In genomic region chr11:90029354-90029753, GRCm38 (mm10) we compare ENCODE assay signal across 9 mouse cellular contexts. TPM values are rescaled to one million over a fixed set of nuclear protein-coding genes. Genes with fewer than 3 reads are reported as not detected.
A peak's percentile ranks its signal among the peaks of the same experiment; 100 is the strongest.
DNase-seq lines count a peak whose midpoint lies in the region; ATAC-seq and TF ChIP-seq lines count a peak whose summit lies in the region.
"Had no signal": no experiment of that assay in that cellular context is flagged by ENCODE, and none has a peak within 500 bp of the region (broad histone marks: within the 10 kb centered on the region; RNA-seq: fewer than 3 reads in every experiment).

No protein-coding gene starts in this region.

- H3K4me2 ChIP-seq in intestine, embryonic 14.5 days (ENCODE audit: low read length) = peak overlapping the region; percentile 54
- 0 out of 2 replicates have a peak overlapping the region, but pooled peaks have one; percentile 32 for H3K4me2 ChIP-seq in liver, embryonic 12.5 days
- peak overlapping the region; percentile 51 for H3K4me2 ChIP-seq in neural tube, embryonic 13.5 days

- no peaks in the 10 kb centered on the region for H3K36me3 ChIP-seq in intestine, embryonic 14.5 days (ENCODE audit: control insufficient read depth, insufficient read depth, low read length)
- H3K36me3 ChIP-seq in liver, embryonic 12.5 days = no peaks in the 10 kb centered on the region
- no peaks in the 10 kb centered on the region for H3K36me3 ChIP-seq in neural tube, embryonic 13.5 days
- H3K36me3 ChIP-seq: G1E had no signal

- no peak for ATAC-seq in intestine, embryonic 14.5 days (replicated peaks; ENCODE audit: low FRiP score, low TSS enrichment, low read depth)
- ATAC-seq in liver, embryonic 12.5 days = no peak
- ATAC-seq in neural tube, embryonic 13.5 days (ENCODE audit: low read depth) = no peak

- H3K4me1 ChIP-seq in intestine, embryonic 14.5 days (replicated peaks; ENCODE audit: control insufficient read depth, insufficient read depth, low read length) = peaks cover 14% of the 10 kb centered on the region; the same call in 1 of the 2 replicates
- no peaks in the 10 kb centered on the region for H3K4me1 ChIP-seq in liver, embryonic 12.5 days
- H3K4me1 ChIP-seq in neural tube, embryonic 13.5 days (replicated peaks) = peaks cover 40% of the 10 kb centered on the region

- 39% methylated on average over 10 of the region's 10 CpGs for whole genome bisulfite sequencing in intestine, embryonic 14.5 days
- 32% methylated on average over 10 of the region's 10 CpGs for WGBS in liver, embryonic 12.5 days (ENCODE audit: insufficient replicate concordance)
- WGBS in neural tube, embryonic 13.5 days = 38% methylated on average over 10 of the region's 10 CpGs

- no peak overlapping the region for H3K9ac ChIP-seq in intestine, embryonic 14.5 days (ENCODE audit: low read length)
- H3K9ac ChIP-seq in liver, embryonic 12.5 days = no peak overlapping the region
- H3K9ac ChIP-seq in neural tube, embryonic 13.5 days = no peak overlapping the region

- 0 out of 2 replicates have a peak, but pooled peaks cover 3% of the 10 kb centered on the region for H3K27me3 ChIP-seq in intestine, embryonic 14.5 days (replicated peaks; ENCODE audit: control insufficient read depth, insufficient read depth, low read length)
- H3K27me3 ChIP-seq in liver, embryonic 12.5 days (replicated peaks) = peaks cover 44% of the 10 kb centered on the region
- H3K27me3 ChIP-seq in neural tube, embryonic 13.5 days = peaks cover 40% of the 10 kb centered on the region

- H3K4me3 ChIP-seq in layer of hippocampus, adult 2 months = peak overlapping the region; percentile 37
- H3K4me3 ChIP-seq in intestine, embryonic 14.5 days (ENCODE audit: low read depth, low read length) = no peak overlapping the region; the same call in 1 of the 2 replicates
- H3K4me3 ChIP-seq in liver, embryonic 12.5 days = peak overlapping the region; percentile 5; the same call in 1 of the 2 replicates
- no peak overlapping the region; the same call in 1 of the 2 replicates for H3K4me3 ChIP-seq in neural tube, embryonic 13.5 days

- no peak for TF ChIP-seq CTCF in layer of hippocampus, adult 2 months (conservative IDR thresholded peaks at IDR 0.05)

- 0 out of 2 replicates have a peak overlapping the region, but pooled peaks have one; percentile 9 for H3K27ac ChIP-seq in layer of hippocampus, adult 2 months
- H3K27ac ChIP-seq in intestine, embryonic 14.5 days (ENCODE audit: low read depth) = no peak overlapping the region
- no peak overlapping the region for H3K27ac ChIP-seq in liver, embryonic 12.5 days
- no peak overlapping the region for H3K27ac ChIP-seq in neural tube, embryonic 13.5 days (replicated peaks)

- H3K9me3 ChIP-seq in intestine, embryonic 14.5 days (ENCODE audit: control insufficient read depth, low read length) = no peaks in the 10 kb centered on the region
- H3K9me3 ChIP-seq in liver, embryonic 12.5 days (replicated peaks) = no peaks in the 10 kb centered on the region
- no peaks in the 10 kb centered on the region for H3K9me3 ChIP-seq in neural tube, embryonic 13.5 days

- intact Hi-C loops in gastrocnemius, postnatal 36 days (cut with DNase I) = no loop called here

- DNase-seq in layer of hippocampus, adult 2 months (ENCODE audit: low spot score in 2 of 2) = peak in 1 of 2 experiments; percentile 17
- no peak for DNase-seq in layer of hippocampus, postnatal 36 days
- peak; percentile 74 for DNase-seq in adrenal gland, postnatal 10 days
- DNase-seq in gastrocnemius, postnatal 36 days = peak; percentile 56 to 66
- DNase-seq in intestine, embryonic 14.5 days (ENCODE audit: low spot score) = peak; percentile 54
- DNase-seq in embryo, embryonic 9.5 days (ENCODE audit: extremely low spot score) = no peak

RNA-seq across cellular contexts. Expression of gene Tmem100, which starts 0.8 kb away (rescaled TPM):
- 10 to 100 TPM; 13.7 to 16.7 TPM for total RNA-seq in layer of hippocampus, adult 2 months (2021)
- 10 to 100 TPM; 15.3 to 18.5 TPM for total RNA-seq in layer of hippocampus, postnatal 36 days (2021)
- 1 to 10 TPM; 7.8 to 9.5 TPM for total RNA-seq in adrenal gland, postnatal 10 days (2021)
- total RNA-seq in gastrocnemius, postnatal 36 days (2021) = 10 to 100 TPM; 11.9 to 12.0 TPM
- 17.3 and 19.2 TPM in 2 replicates for polyA plus RNA-seq in intestine, embryonic 14.5 days (2014; fragmentation: Nextera tagmentation; extraction: Ambion mirVana)
- 0.43 and 0.55 TPM in 2 replicates for polyA plus RNA-seq in liver, embryonic 12.5 days (2016; fragmentation: Nextera tagmentation; extraction: Ambion mirVana)
- polyA plus RNA-seq in neural tube, embryonic 13.5 days (2015; fragmentation: Nextera tagmentation; extraction: Ambion mirVana) = 14.2 and 18.2 TPM in 2 replicates

RNA-seq across cellular contexts. Expression of gene Pctp, which starts 26.7 kb away (rescaled TPM):
- total RNA-seq in layer of hippocampus, adult 2 months (2021) = 1 to 10 TPM in 1 of 2 experiments, under 1 TPM in 1; 0.88 to 1.2 TPM
- total RNA-seq in layer of hippocampus, postnatal 36 days (2021) = under 1 TPM; 0.68 to 0.77 TPM
- 10 to 100 TPM; 11.7 to 11.9 TPM for total RNA-seq in adrenal gland, postnatal 10 days (2021)
- total RNA-seq in gastrocnemius, postnatal 36 days (2021) = 1 to 10 TPM; 3.0 TPM
- 9.7 and 10.4 TPM in 2 replicates for polyA plus RNA-seq in intestine, embryonic 14.5 days (2014; fragmentation: Nextera tagmentation; extraction: Ambion mirVana)
- 11.0 and 11.5 TPM in 2 replicates for polyA plus RNA-seq in liver, embryonic 12.5 days (2016; fragmentation: Nextera tagmentation; extraction: Ambion mirVana)
- 2.7 and 3.5 TPM in 2 replicates for polyA plus RNA-seq in neural tube, embryonic 13.5 days (2015; fragmentation: Nextera tagmentation; extraction: Ambion mirVana)

Comparison
In these comparisons a context has a peak if more than half of its experiments do, and no peak if none do; other contexts are left out.
1. DNase-seq: peak in adrenal gland, postnatal 10 days (single experiment), gastrocnemius, postnatal 36 days (2 of 2) and intestine, embryonic 14.5 days (single experiment); none in layer of hippocampus, postnatal 36 days (0 of 2) and embryo, embryonic 9.5 days (single experiment).
2. H3K4me3 ChIP-seq: peak in layer of hippocampus, adult 2 months (single experiment) and liver, embryonic 12.5 days (single experiment); none in intestine, embryonic 14.5 days (single experiment) and neural tube, embryonic 13.5 days (single experiment).
3. Peak in every context shown above with its lines, with median percentiles within 50 percentile points of each other: H3K4me2 ChIP-seq.